Mouse (Mus musculus) forebrain, embryonic 16.5 days (tissue): Measurements from ENCODE around the gene Gnb5. TPM values are rescaled to one million over a fixed set of nuclear protein-coding genes. Genes with fewer than 3 reads are reported as not detected.

ENCODE experiments used
- ATAC-seq: fragments of 200-750 bp; cut with Nextera tagmentation; 2 replicates; pipeline ENCODE4 v1.8.0; 2017; ENCODE audit warnings: mild to moderate bottlenecking, moderate library complexity
- H3K27ac ChIP-seq: fragments of 300-500 bp; sonication (generic); 2 replicates; pipeline ENCODE4 v1.5.1; 2014; ENCODE audit warnings: low read length, control low read depth
- H3K27me3 ChIP-seq: fragments of 300-500 bp; sonication (generic); replicated peaks from 2 replicates; pipeline ENCODE4 v1.6.1; 2014; ENCODE audit warnings: low read length; ENCODE audit not compliant: control insufficient read depth, insufficient read depth
- H3K36me3 ChIP-seq: fragments of 300-500 bp; sonication (generic); 2 replicates; pipeline ENCODE4 v1.6.1; 2014; ENCODE audit not compliant: control insufficient read depth, insufficient read depth
- H3K4me1 ChIP-seq: fragments of 300-500 bp; sonication (generic); replicated peaks from 2 replicates; pipeline ENCODE4 v1.6.1; 2014; ENCODE audit warnings: low read length; ENCODE audit not compliant: control insufficient read depth, insufficient read depth
- H3K4me2 ChIP-seq: fragments of 300-500 bp; sonication (generic); 2 replicates; pipeline ENCODE4 v1.6.1; 2014; ENCODE audit warnings: mild to moderate bottlenecking, low read length, control low read depth
- H3K4me3 ChIP-seq: fragments of 300-500 bp; sonication (generic); replicated peaks from 2 replicates; pipeline ENCODE4 v1.5.1; 2014; ENCODE audit warnings: mild to moderate bottlenecking, low read length, control low read depth
- H3K9ac ChIP-seq: fragments of 300-500 bp; sonication (generic); replicated peaks from 2 replicates; pipeline ENCODE4 v1.6.1; 2014; ENCODE audit warnings: low read depth, low read length, control low read depth
- H3K9me3 ChIP-seq: fragments of 300-500 bp; sonication (generic); 2 replicates; pipeline ENCODE4 v1.6.1; 2016; ENCODE audit warnings: low read length; ENCODE audit not compliant: control insufficient read depth
- WGBS: fragments of 180-500 bp; shearing (Covaris S2); extraction: QIAGEN DNeasy Blood & Tissue Kit; methylation state at CpG from one replicate; pipeline ENCODE4 v1.1.7; 2014; 5-methylcytosine and 5-hydroxymethylcytosine counted together
- polyA plus RNA-seq: library from polyadenylated mRNA; unstranded; fragments of >200 nt; fragmentation: Nextera tagmentation; extraction: Ambion mirVana; gene quantifications from 2 replicates; pipeline ENCODE4 v1.2.1, GENCODE M21; 2015

The Gnb5 gene
- polyA plus RNA-seq, 1 experiment from 2014 or later, result 60.2 TPM

DNA sequence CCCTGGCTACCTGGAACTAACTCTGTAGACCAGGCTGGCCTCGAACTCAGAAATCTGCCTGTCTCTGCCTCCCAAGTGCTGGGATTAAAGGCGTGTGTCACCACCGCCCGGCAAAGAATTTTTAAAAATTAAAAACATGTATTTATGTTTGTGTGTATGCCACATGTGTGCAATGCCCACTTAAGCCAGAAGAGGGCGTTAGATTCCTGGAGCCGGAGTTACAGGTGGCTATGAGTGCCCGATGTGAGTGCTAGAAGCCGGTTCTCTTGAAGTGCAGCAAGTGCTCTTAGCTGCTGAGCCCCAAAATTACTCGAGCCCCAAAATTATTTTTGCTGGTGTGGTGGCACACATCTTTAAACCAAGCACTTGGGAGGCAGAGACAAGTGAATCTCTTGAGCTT is 77.7 kb downstream of the Gnb5 start:
- Histone ChIP-seq H3K9me3 (no peaks in the 10 kb centered on the region), H3K9ac (no peak overlapping the region), H3K27me3 (no peaks in the 10 kb centered on the region), H3K4me2 (no peak overlapping the region), H3K27ac (no peak overlapping the region), H3K36me3 (peaks cover 13% of the 10 kb centered on the region), H3K4me1 (no peaks in the 10 kb centered on the region), H3K4me3 (no peak overlapping the region)
- 87% methylated on average over 9 of the region's 9 CpGs for WGBS
- ATAC-seq, result no peak

DNA sequence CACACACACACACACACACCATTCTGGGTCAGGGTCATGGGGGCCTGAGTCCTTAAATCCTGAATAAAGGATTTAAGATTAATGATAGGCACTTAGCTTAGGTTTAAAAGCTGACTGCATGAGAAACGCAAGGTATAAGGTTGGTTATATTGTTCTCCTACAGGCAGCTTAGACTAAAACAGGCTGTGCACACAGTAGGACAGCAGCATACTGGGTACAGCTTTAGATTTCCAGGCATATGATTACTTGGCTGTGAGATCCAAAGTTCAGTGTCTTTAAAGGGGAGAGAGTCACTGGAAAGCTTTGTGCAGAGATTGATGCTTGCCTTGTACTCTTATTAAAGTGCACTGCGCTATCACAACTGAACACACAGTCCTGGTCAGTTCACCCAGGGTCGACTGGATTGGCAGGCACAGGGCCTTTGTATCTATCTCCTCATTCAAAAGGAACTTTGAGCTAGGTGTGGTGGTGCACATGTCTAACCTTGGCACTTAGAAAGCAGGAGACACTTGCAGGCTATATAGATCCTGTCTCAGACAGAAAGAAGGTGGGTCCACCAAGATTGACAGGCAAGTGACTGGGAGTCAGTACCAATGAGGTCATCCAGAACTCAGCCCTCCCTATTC is 78.4 kb downstream of the Gnb5 start:
- no peaks in the 10 kb centered on the region for H3K9me3 ChIP-seq
- no peak overlapping the region for H3K27ac ChIP-seq
- no peak for ATAC-seq
- no peaks in the 10 kb centered on the region for H3K27me3 ChIP-seq
- H3K4me1 ChIP-seq, result no peaks in the 10 kb centered on the region
- WGBS, result 84% methylated on average over 3 of the region's 3 CpGs
- H3K36me3 ChIP-seq, result peaks cover 16% of the 10 kb centered on the region
- no peak overlapping the region for H3K4me3 ChIP-seq
- no peak overlapping the region for H3K4me2 ChIP-seq
- H3K9ac ChIP-seq, result no peak overlapping the region

DNA sequence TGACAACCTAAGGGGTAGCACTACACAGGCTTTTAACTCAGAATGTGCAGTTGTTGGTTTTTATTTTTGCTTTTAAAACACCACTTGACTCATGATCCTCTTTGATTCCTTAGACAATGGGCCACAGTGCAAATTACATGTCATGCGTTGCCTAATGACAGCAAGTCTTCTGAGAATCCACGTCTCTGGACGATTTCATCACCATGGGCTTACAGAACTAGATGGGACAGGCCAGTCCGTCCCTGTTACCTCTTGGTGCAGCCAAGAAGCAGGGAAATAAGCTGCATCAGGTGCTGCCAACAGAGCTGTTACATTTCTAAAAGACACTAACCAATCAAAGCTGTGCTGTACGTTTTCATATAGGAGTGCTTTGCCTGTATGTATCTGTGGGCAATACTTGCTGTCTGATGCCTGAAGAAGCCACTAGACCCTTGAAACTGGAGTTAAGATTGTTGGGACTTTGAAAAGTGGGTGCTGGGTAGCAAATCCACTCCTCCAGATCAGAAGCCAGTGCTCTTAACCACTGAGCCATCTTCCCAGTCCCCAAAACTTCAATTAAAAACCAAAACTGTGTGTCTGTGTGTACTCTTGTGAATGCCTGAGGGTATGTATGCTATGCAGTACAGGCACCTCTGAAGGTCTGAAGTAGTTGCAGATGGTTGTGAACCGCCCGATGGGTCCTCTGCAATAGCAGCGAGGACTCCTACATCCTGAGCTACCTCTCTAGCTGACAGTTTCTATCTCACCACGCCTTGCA is 79.3 kb downstream of the Gnb5 start:
- Histone ChIP-seq H3K9ac (no peak overlapping the region), H3K4me2 (no peak overlapping the region), H3K36me3 (peaks cover 18% of the 10 kb centered on the region), H3K27ac (no peak overlapping the region), H3K4me1 (no peaks in the 10 kb centered on the region), H3K4me3 (no peak overlapping the region), H3K9me3 (no peaks in the 10 kb centered on the region), H3K27me3 (no peaks in the 10 kb centered on the region)
- no peak for ATAC-seq
- WGBS, result 75% methylated on average over 9 of the region's 9 CpGs

DNA sequence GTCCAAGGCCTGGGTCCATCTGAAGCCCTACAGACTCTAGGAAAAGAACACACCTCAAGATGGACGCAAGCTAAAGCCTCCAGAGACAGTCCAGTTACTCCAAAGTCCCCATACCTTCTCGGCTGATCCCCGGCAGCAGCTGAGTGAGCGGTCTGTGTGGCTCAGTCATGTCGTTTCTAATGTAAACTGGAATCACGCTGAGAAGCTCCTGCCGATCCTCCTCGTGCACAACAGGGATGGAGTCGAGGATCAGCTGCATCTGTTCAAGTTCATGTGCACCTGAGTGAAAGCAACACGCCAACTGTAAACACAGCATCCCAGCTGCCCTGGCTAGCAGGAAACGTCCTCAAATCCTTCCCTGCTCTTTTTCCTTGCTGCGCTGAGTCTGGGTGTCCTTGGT is 87.2 kb downstream of the Gnb5 start:
- Histone ChIP-seq H3K9ac (no peak overlapping the region), H3K27ac (no peak overlapping the region), H3K36me3 (peaks cover 43% of the 10 kb centered on the region), H3K27me3 (no peaks in the 10 kb centered on the region), H3K4me3 (no peak overlapping the region), H3K4me1 (no peaks in the 10 kb centered on the region), H3K9me3 (no peaks in the 10 kb centered on the region), H3K4me2 (no peak overlapping the region)
- no peak for ATAC-seq
- 87% methylated on average over 12 of the region's 12 CpGs for WGBS

Other genes with a start within 250 kb of the Gnb5 start
- gene Myo5a, start 235.3 kb upstream of the Gnb5 start, polyA plus RNA-seq, result 32.9 and 34.5 TPM in 2 replicates
- 0.31 and 0.47 TPM in 2 replicates for gene Myo5c, start 74.3 kb upstream of the Gnb5 start, polyA plus RNA-seq
- gene Bcl2l10, start 41.5 kb downstream of the Gnb5 start, polyA plus RNA-seq, result not detected in 2 replicates
- gene Mapk6, start 103.7 kb downstream of the Gnb5 start, polyA plus RNA-seq, result 139 and 141 TPM in 2 replicates
- 41.9 and 43.7 TPM in 2 replicates for gene Leo1, start 135.2 kb downstream of the Gnb5 start, polyA plus RNA-seq